Mouse (Mus musculus): ENCODE results near the gene Nampt.

DNA sequence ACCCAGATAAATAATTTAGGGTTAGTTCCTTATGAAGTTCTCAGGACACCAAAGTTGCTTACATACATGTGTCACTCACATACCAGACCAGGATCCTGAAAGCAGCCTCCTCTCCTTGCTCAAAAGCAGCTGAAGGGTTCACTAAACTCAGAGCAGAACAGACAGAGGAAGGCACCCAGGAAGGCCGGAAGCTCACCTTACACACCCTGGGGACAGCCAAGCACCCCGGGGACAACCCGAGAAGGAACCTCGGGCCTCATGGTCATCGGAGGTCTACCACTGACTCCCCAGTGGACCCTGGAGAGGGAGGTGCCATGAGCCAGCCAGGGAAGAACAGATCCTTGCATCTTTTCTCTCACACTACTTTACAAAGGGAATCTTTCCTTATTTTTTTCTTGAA, 51.5 kb downstream of the Nampt start:
- no peak for TF ChIP-seq POLR2AphosphoS5 (IDR thresholded peaks at IDR 0.05; ENCODE audit: insufficient replicate concordance, low read depth, low read length)
- TF ChIP-seq CTCF (IDR thresholded peaks at IDR 0.05; ENCODE audit: low read depth, low read length), result no peak
- no peak for TF ChIP-seq GATA1 (IDR thresholded peaks at IDR 0.05; ENCODE audit: borderline replicate concordance, low read length)
- TF ChIP-seq TAL1 (conservative IDR thresholded peaks at IDR 0.05; ENCODE audit: low read depth, low read length), result no peak
